Mouse (Mus musculus): ENCODE data around the gene Hyal2.

The Hyal2 gene

GRCm38 (mm10) chr9:107590058-107590772, 22.5 kb downstream of the Hyal2 start:
- DNase-seq (ENCODE audit: low spot score): no peak

GRCm38 (mm10) chr9:107590773-107591060, 23.0 kb downstream of the Hyal2 start:
- no peak for DNase-seq (ENCODE audit: low spot score)

- DNase-seq (ENCODE audit: low spot score): no peak
These were observed 25.6 kb downstream of the Hyal2 start for GRCm38 (mm10) chr9:107593101-107593976.

- no peak for DNase-seq (ENCODE audit: low spot score)
These were observed 26.7 kb downstream of the Hyal2 start for GRCm38 (mm10) chr9:107594281-107595062.

GRCm38 (mm10) chr9:107596619-107597569, 29.1 kb downstream of the Hyal2 start:
- no peak for DNase-seq (ENCODE audit: low spot score)

GRCm38 (mm10) chr9:107598385-107598784, 30.6 kb downstream of the Hyal2 start:
- DNase-seq (ENCODE audit: low spot score): no peak

- no peak for DNase-seq (ENCODE audit: low spot score)
These were observed 31.7 kb downstream of the Hyal2 start for GRCm38 (mm10) chr9:107599433-107599832.

- no peak for DNase-seq (ENCODE audit: low spot score)
These were observed 32.1 kb downstream of the Hyal2 start for GRCm38 (mm10) chr9:107599842-107600241.

GRCm38 (mm10) chr9:107600745-107601144, 33.0 kb downstream of the Hyal2 start:
- no peak for DNase-seq (ENCODE audit: low spot score)

- DNase-seq (ENCODE audit: low spot score): no peak
These were observed 33.5 kb downstream of the Hyal2 start for GRCm38 (mm10) chr9:107601275-107601674.

- DNase-seq (ENCODE audit: low spot score): peak; percentile 97
These were observed 34.4 kb downstream of the Hyal2 start for GRCm38 (mm10) chr9:107602068-107602648.

GRCm38 (mm10) chr9:107603251-107603650, 35.5 kb downstream of the Hyal2 start:
- DNase-seq (ENCODE audit: low spot score): no peak

- no peak for DNase-seq (ENCODE audit: low spot score)
These were observed 37.4 kb downstream of the Hyal2 start for GRCm38 (mm10) chr9:107605041-107605661.

- DNase-seq (ENCODE audit: low spot score): no peak
These were observed 38.8 kb downstream of the Hyal2 start for GRCm38 (mm10) chr9:107606591-107606990.

- no peak for DNase-seq (ENCODE audit: low spot score)
These were observed 39.3 kb downstream of the Hyal2 start for GRCm38 (mm10) chr9:107607036-107607435.

- DNase-seq (ENCODE audit: low spot score): no peak
These were observed 40.0 kb downstream of the Hyal2 start for GRCm38 (mm10) chr9:107607653-107608245.

- DNase-seq (ENCODE audit: low spot score): no peak
These were observed 41.1 kb downstream of the Hyal2 start, which contains the start of gene Sema3b for GRCm38 (mm10) chr9:107608741-107609432. Gene Sema3b, minus strand, starts transcription at chr9:107609229.

- no peak for DNase-seq (ENCODE audit: low spot score)
These were observed 41.7 kb downstream of the Hyal2 start for GRCm38 (mm10) chr9:107609433-107609830.

GRCm38 (mm10) chr9:107611456-107612190, 43.9 kb downstream of the Hyal2 start:
- no peak for DNase-seq (ENCODE audit: low spot score)
